Comparison of ENCODE assay signal across 8 mouse cellular contexts in the genomic region with DNA sequence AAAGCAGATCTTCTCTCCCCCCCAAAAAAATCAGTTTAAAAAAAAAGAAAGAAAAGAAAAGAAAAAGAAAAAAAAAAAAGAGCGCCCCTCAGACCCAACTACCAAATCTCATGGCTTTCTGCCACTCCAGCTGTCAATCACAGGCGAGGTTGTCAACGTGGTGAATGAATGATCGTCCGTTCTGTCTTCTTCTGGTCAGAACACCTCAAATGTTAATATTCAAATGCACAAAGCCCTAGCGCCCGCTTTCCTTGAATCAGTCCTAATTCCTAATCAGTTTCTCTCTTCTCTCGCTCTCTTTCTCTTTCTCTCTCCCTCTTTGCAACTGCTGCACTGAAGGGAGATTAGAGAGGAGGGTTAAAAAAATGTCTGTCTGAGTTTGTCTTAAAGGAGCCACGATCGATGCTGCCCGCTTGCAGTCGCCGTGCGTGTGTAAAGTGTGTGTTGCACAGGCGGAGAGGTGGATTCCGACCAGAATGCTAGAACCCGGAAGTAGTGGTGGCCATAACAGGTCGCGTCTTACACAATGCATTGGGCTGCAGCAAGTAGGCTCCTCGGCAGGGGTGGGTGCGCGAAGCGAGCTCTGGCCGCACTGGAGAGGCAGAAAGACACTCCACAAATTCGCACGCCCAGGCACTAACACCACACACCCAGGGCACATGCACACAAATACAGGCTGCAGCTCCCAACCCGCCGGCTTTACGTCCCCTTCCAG. TPM values are rescaled to one million over a fixed set of nuclear protein-coding genes. Genes with fewer than 3 reads are reported as not detected.
A peak's percentile ranks its signal among the peaks of the same experiment; 100 is the strongest.
DNase-seq lines count a peak whose midpoint lies in the region; ATAC-seq and TF ChIP-seq lines count a peak whose summit lies in the region.

Meis1 (minus strand) TSS at position 497 of the 715 bp plus-strand sequence.

- no peak for ATAC-seq in erythroblast, adult 5-6 weeks (replicated peaks; ENCODE audit: low FRiP score, poor library complexity, severe bottlenecking)
- peak; percentile 84 for ATAC-seq in embryonic facial prominence, embryonic 13.5 days (ENCODE audit: insufficient number of reproducible peaks, insufficient read depth, low FRiP score, low TSS enrichment, low read depth)
- peak; percentile 76 for ATAC-seq in limb, embryonic 14.5 days (ENCODE audit: low FRiP score, low read depth)
- peak; percentile 92 for ATAC-seq in midbrain, embryonic 16.5 days

- peak within 1 kb of the TSS; percentile 96 for H3K9ac ChIP-seq in embryonic facial prominence, embryonic 13.5 days
- H3K9ac ChIP-seq in limb, embryonic 14.5 days (ENCODE audit: low read depth, low read length, severe bottlenecking), result peak within 1 kb of the TSS; percentile 81
- H3K9ac ChIP-seq in midbrain, embryonic 16.5 days (ENCODE audit: low read depth, low read length), result peak within 1 kb of the TSS; percentile 85

- H3K4me2 ChIP-seq in embryonic facial prominence, embryonic 13.5 days, result peak within 1 kb of the TSS; percentile 90
- peak within 1 kb of the TSS; percentile 95 for H3K4me2 ChIP-seq in limb, embryonic 14.5 days (replicated peaks; ENCODE audit: low read depth, low read length, severe bottlenecking)
- H3K4me2 ChIP-seq in midbrain, embryonic 16.5 days (ENCODE audit: low read length), result peak within 1 kb of the TSS; percentile 85

- H3K4me3 ChIP-seq in erythroblast, embryonic 14.5 days (replicated peaks), result peak within 1 kb of the TSS; percentile 55
- peak within 1 kb of the TSS; percentile 71 for H3K4me3 ChIP-seq in embryonic facial prominence, embryonic 13.5 days
- peak within 1 kb of the TSS; percentile 56 for H3K4me3 ChIP-seq in limb, embryonic 14.5 days (replicated peaks; ENCODE audit: low read length)
- peak within 1 kb of the TSS; percentile 68 for H3K4me3 ChIP-seq in midbrain, embryonic 16.5 days (ENCODE audit: low read depth, low read length)

- WGBS in embryonic facial prominence, embryonic 13.5 days, result under 1% methylated on average over 29 of the region's 29 CpGs
- WGBS in limb, embryonic 14.5 days, result 0% methylated on average over 29 of the region's 29 CpGs
- under 1% methylated on average over 29 of the region's 29 CpGs for WGBS in midbrain, embryonic 16.5 days

- peak within 1 kb of the TSS; percentile 99 for H3K27ac ChIP-seq in embryonic facial prominence, embryonic 13.5 days
- peak within 1 kb of the TSS; percentile 85 for H3K27ac ChIP-seq in limb, embryonic 14.5 days (replicated peaks; ENCODE audit: low read depth, low read length)
- H3K27ac ChIP-seq in midbrain, embryonic 16.5 days (ENCODE audit: low read length), result peak within 1 kb of the TSS; percentile 96

- H3K9me3 ChIP-seq in erythroblast, embryonic 14.5 days (ENCODE audit: control insufficient read depth, low read length), result peaks cover 3% of the 10 kb centered on the region; the same call in 1 of the 2 replicates
- H3K9me3 ChIP-seq in embryonic facial prominence, embryonic 13.5 days, result no peaks in the 10 kb centered on the region
- H3K9me3 ChIP-seq in limb, embryonic 14.5 days (ENCODE audit: control insufficient read depth, low read length), result no peaks in the 10 kb centered on the region
- no peaks in the 10 kb centered on the region for H3K9me3 ChIP-seq in midbrain, embryonic 16.5 days (replicated peaks; ENCODE audit: control insufficient read depth, low read length, poor library complexity, severe bottlenecking)

- TF ChIP-seq POLR2A in limb, embryonic 14.5 days (IDR thresholded peaks at IDR 0.05; ENCODE audit: borderline replicate concordance, extremely low read depth, insufficient read depth, insufficient read length), result 0 out of 2 replicates have a peak, but pooled peaks have one; percentile 2

- DNase-seq in heart, adult 8-10 months (ENCODE audit: low spot score), result peak; percentile 94
- DNase-seq in kidney, adult 9 months, result peak; percentile 90
- peak; percentile 88 for DNase-seq in limb, embryonic 14.5 days (ENCODE audit: low spot score)
- DNase-seq in spleen, postnatal 14 days (ENCODE audit: low spot score in 2 of 2), result peak; percentile 40 to 61

- H3K4me1 ChIP-seq in erythroblast, embryonic 14.5 days (ENCODE audit: control insufficient read depth), result peaks cover 2% of the 10 kb centered on the region
- H3K4me1 ChIP-seq in embryonic facial prominence, embryonic 13.5 days, result peaks cover 15% of the 10 kb centered on the region
- peaks cover 2% of the 10 kb centered on the region for H3K4me1 ChIP-seq in limb, embryonic 14.5 days (ENCODE audit: control insufficient read depth, insufficient read depth, low read length)
- peaks cover 16% of the 10 kb centered on the region for H3K4me1 ChIP-seq in midbrain, embryonic 16.5 days (ENCODE audit: control insufficient read depth, insufficient read depth, low read length)

- H3K36me3 ChIP-seq in erythroblast, embryonic 14.5 days (ENCODE audit: control insufficient read depth), result no peaks in the 10 kb centered on the region
- no peaks in the 10 kb centered on the region for H3K36me3 ChIP-seq in embryonic facial prominence, embryonic 13.5 days
- no peaks in the 10 kb centered on the region for H3K36me3 ChIP-seq in limb, embryonic 14.5 days (ENCODE audit: control insufficient read depth, insufficient read depth, low read length)
- H3K36me3 ChIP-seq in midbrain, embryonic 16.5 days (ENCODE audit: control insufficient read depth, insufficient read depth, low read length), result no peaks in the 10 kb centered on the region

- H3K27me3 ChIP-seq in erythroblast, embryonic 14.5 days (ENCODE audit: control insufficient read depth), result peaks cover 90% of the 10 kb centered on the region
- H3K27me3 ChIP-seq in embryonic facial prominence, embryonic 13.5 days, result peaks cover 34% of the 10 kb centered on the region
- H3K27me3 ChIP-seq in limb, embryonic 14.5 days (ENCODE audit: control insufficient read depth, insufficient read depth, low read length), result peaks cover 84% of the 10 kb centered on the region
- H3K27me3 ChIP-seq in midbrain, embryonic 16.5 days (ENCODE audit: control insufficient read depth, insufficient read depth, low read depth, low read length), result peaks cover 8% of the 10 kb centered on the region

RNA-seq across cellular contexts. Expression of gene Meis1, which starts in this region (rescaled TPM):
- polyA plus RNA-seq in erythroblast, embryonic 14.5 days (2012), result 0.06 and 0.10 TPM in 2 replicates
- 0.38 and 2.5 TPM in 2 replicates for total RNA-seq in erythroblast, adult 5-6 weeks (2015; ENCODE audit: low replicate concordance)
- total RNA-seq in erythroblast, adult 5-6 weeks (2017; ENCODE audit: low replicate concordance), result 2.4 and 3.3 TPM in 2 replicates
- 47.4 and 59.0 TPM in 2 replicates for polyA plus RNA-seq in embryonic facial prominence, embryonic 13.5 days (2015; fragmentation: Nextera tagmentation; extraction: Ambion mirVana)
- 10 to 100 TPM; 27.9 to 32.8 (median 30.9) TPM for total RNA-seq in heart, adult 8-10 months (2022)
- 12.1 and 16.2 TPM in 2 replicates for polyA plus RNA-seq in limb, embryonic 14.5 days (2012; rRNA removed)
- 13.6 and 15.9 TPM in 2 replicates for polyA plus RNA-seq in limb, embryonic 14.5 days (2014; fragmentation: Nextera tagmentation; extraction: Ambion mirVana)
- polyA plus RNA-seq in midbrain, embryonic 16.5 days (2015; fragmentation: Nextera tagmentation; extraction: Ambion mirVana), result 34.6 and 35.5 TPM in 2 replicates

Comparison
In these comparisons a context has a peak if more than half of its experiments do, and no peak if none do; other contexts are left out.
1. RNA of gene Meis1 (total RNA-seq): 27.9 to 32.8 TPM in heart, adult 8-10 months; 0.38 to 3.3 TPM in erythroblast, adult 5-6 weeks; every median in the first group is over 4 times any median in the second.
2. RNA of gene Meis1 (polyA plus RNA-seq): 47.4 to 59.0 TPM in embryonic facial prominence, embryonic 13.5 days, 34.6 to 35.5 TPM in midbrain, embryonic 16.5 days and 12.1 to 16.2 TPM in limb, embryonic 14.5 days; 0.06 to 0.10 TPM in erythroblast, embryonic 14.5 days; every median in the first group is over 10 times any median in the second.
3. Peak in every context shown above with its lines, with median percentiles within 50 percentile points of each other: H3K4me3 ChIP-seq, H3K27ac ChIP-seq, H3K4me2 ChIP-seq, H3K9ac ChIP-seq and DNase-seq.